Mouse (Mus musculus) neutrophil, adult 83 days (primary cell): ENCODE results near the gene Tnfsf9. TPM values are rescaled to one million over a fixed set of nuclear protein-coding genes. Genes with fewer than 3 reads are reported as not detected.

Source experiments
- total RNA-seq, 2 experiments: library from RNA; stranded (reverse); gene quantifications; one replicate each; pipeline ENCODE4 v1.2.4; 2023

The Tnfsf9 gene
- total RNA-seq, result 1 to 10 TPM; 1.9 to 2.1 TPM

GRCm38 (mm10) chr17:57105181-57106034, at the start of gene Tnfsf9:
TSS of gene Tnfsf9 (plus strand) at chr17:57105325.

GRCm38 (mm10) chr17:57058891-57059485, 46.1 kb upstream of the Tnfsf9 start, which contains the start of gene Crb3:
TSS of gene Crb3 (plus strand) at chr17:57059105.

GRCm38 (mm10) chr17:57059486-57059977, 45.6 kb upstream of the Tnfsf9 start, which contains the start of gene Slc25a23:
TSS of gene Slc25a23 (minus strand) at chr17:57059863.

DNA sequence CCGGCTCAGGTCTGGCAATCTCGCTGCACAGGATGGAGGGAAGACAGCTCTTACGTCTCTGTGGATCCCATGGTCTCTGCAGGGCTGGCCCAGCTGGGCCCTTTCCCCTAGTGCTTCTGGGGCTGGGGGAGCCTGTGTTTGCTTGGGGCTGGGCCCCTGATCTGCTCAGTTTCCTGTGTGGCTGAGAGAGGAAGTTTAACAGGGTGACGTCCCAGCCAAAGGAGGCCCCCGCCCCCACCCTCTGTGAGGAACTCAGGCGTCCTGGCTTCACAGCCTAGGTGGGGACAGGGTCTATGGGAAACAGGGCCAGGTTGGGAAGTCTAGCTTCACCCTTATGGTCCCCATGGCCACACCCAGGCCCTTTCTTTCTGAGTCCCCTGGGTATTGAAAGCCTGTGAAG, 26.8 kb upstream of the Tnfsf9 start, which contains the start of gene Dennd1c:
Gene Dennd1c, minus strand, starts transcription at position 179 of the 400 bp plus-strand sequence.

DNA sequence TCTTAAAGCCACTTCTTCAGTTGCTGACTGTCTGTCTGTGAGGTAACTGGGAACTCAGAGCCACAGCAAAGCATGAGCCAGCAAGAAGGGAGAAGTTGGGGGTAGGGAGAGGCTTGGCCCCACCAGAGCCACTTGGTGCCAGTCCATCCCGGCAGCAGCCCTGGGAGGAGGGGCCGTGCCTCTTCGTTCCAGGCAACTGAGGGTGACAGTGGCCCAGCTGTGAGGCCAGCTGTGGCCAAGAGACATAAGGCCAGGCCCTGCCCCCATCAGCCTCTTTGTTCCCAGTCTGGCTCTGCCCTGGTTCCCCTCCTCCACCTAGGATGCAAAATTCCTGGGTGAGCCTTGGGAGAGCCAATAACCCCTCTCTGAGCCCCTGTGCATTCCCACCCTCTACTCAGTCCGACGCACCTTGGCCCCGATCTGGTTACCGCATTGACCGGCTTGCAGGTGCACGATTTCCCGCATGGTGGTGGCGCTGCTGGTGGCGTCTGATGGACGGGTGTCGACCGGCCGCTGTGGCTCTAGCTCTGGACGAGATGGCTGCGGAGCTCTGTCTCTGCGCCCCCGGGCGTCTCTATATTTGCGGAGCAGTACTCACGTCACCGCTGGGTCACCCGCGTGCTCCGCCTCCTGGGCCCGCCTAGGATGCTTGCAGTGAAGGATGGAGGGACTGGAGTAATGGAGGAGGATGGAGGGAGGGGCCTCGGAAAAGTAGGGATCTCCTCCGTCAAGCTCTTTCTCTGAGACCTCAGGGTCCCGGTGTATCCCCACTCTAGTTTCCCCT, 17.9 kb upstream of the Tnfsf9 start, which contains the start of gene Tubb4a:
Gene Tubb4a, minus strand, starts transcription at position 734 of the 784 bp plus-strand sequence.

GRCm38 (mm10) chr17:57148994-57149803, 44.1 kb downstream of the Tnfsf9 start, which contains the start of gene Cd70:
TSS of gene Cd70 (minus strand) at chr17:57149777.

Other genes starting within 250 kb of the Tnfsf9 start
- gene Acsbg2, start 230.9 kb upstream of the Tnfsf9 start, total RNA-seq, result not detected
- not detected for gene 1700061G19Rik, start 229.8 kb upstream of the Tnfsf9 start, total RNA-seq
- 10 to 100 TPM; 18.8 to 20.2 TPM for gene Mllt1, start 169.9 kb upstream of the Tnfsf9 start, total RNA-seq
- not detected for gene Acer1, start 123.2 kb upstream of the Tnfsf9 start, total RNA-seq
- 10 to 100 TPM in 1 of 2 experiments, 1 to 10 TPM in 1; 9.5 to 14.3 TPM for gene Clpp, start 115.0 kb upstream of the Tnfsf9 start, total RNA-seq
- 1 to 10 TPM; 6.9 to 8.2 TPM for gene Alkbh7, start 108.0 kb upstream of the Tnfsf9 start, total RNA-seq
- 1 to 10 TPM; 2.4 to 3.7 TPM for gene Pspn, start 105.3 kb upstream of the Tnfsf9 start, total RNA-seq
- gene Gtf2f1, start 94.0 kb upstream of the Tnfsf9 start, total RNA-seq, result 10 to 100 TPM; 48.0 to 61.0 TPM
- under 1 TPM in 1 of 2 experiments, not detected in 1; 0.48 TPM for gene Gm17949, start 93.9 kb upstream of the Tnfsf9 start, total RNA-seq
- 100 to 1,000 TPM in 1 of 2 experiments, 10 to 100 TPM in 1; 97.1 to 105 TPM for gene Khsrp, start 73.8 kb upstream of the Tnfsf9 start, total RNA-seq
- not detected for gene Slc25a41, start 63.7 kb upstream of the Tnfsf9 start, total RNA-seq
- gene Crb3, start 46.2 kb upstream of the Tnfsf9 start, total RNA-seq, result not detected
- 1 to 10 TPM; 3.0 to 4.7 TPM for gene Slc25a23, start 45.5 kb upstream of the Tnfsf9 start, total RNA-seq
- gene Dennd1c, start 26.8 kb upstream of the Tnfsf9 start, total RNA-seq, result 100 to 1,000 TPM; 138 to 163 TPM
- gene Tubb4a, start 17.5 kb upstream of the Tnfsf9 start, total RNA-seq, result under 1 TPM; 0.15 to 0.18 TPM
- not detected for gene Cd70, start 44.5 kb downstream of the Tnfsf9 start, total RNA-seq
- gene Tnfsf14, start 88.9 kb downstream of the Tnfsf9 start, total RNA-seq, result 10 to 100 TPM; 32.7 to 34.8 TPM
- gene C3, start 122.8 kb downstream of the Tnfsf9 start, total RNA-seq, result 100 to 1,000 TPM; 540 to 556 TPM
- 10 to 100 TPM; 52.5 to 53.2 TPM for gene Gpr108, start 143.1 kb downstream of the Tnfsf9 start, total RNA-seq
- 1 to 10 TPM; 4.0 to 5.7 TPM for gene Trip10, start 144.1 kb downstream of the Tnfsf9 start, total RNA-seq
- 100 to 1,000 TPM; 163 to 179 TPM for gene Vav1, start 173.8 kb downstream of the Tnfsf9 start, total RNA-seq